ENCODE assay signal across 40 mouse cellular contexts in genomic region chr3:36045086-36045485, GRCm38 (mm10). TPM values are rescaled to one million over a fixed set of nuclear protein-coding genes. Genes with fewer than 3 reads are reported as not detected.
"Had no signal": no experiment of that assay in that cellular context is flagged by ENCODE, and none has a peak within 500 bp of the region (broad histone marks: within the 10 kb centered on the region; RNA-seq: fewer than 3 reads in every experiment).

No protein-coding gene starts in this region.

- H3K36me3 ChIP-seq: heart, embryonic 13.5 days; heart, embryonic 15.5 days; hindbrain, embryonic 13.5 days; kidney, embryonic 15.5 days; limb, embryonic 13.5 days; limb, embryonic 15.5 days; liver, embryonic 12.5 days had no signal

- H3K9me3 ChIP-seq: heart, embryonic 13.5 days; heart, embryonic 15.5 days; hindbrain, embryonic 13.5 days; kidney, embryonic 15.5 days; limb, embryonic 13.5 days; limb, embryonic 15.5 days; liver, embryonic 12.5 days had no signal

- H3K9ac ChIP-seq: heart, embryonic 13.5 days; heart, embryonic 15.5 days; hindbrain, embryonic 13.5 days; kidney, embryonic 15.5 days; limb, embryonic 13.5 days; limb, embryonic 15.5 days; liver, embryonic 12.5 days; liver, embryonic 14.5 days had no signal

- H3K4me3 ChIP-seq: gastrocnemius, adult 2 months; heart, adult 2 months; heart, embryonic 13.5 days; heart, embryonic 15.5 days; hindbrain, embryonic 13.5 days; kidney, embryonic 15.5 days; limb, embryonic 13.5 days; limb, embryonic 15.5 days; liver, embryonic 12.5 days had no signal

- ATAC-seq: hindbrain, postnatal 0 days; intestine, embryonic 16.5 days; liver, embryonic 12.5 days had no signal

- H3K27me3 ChIP-seq: heart, embryonic 13.5 days; heart, embryonic 15.5 days; hindbrain, embryonic 13.5 days; kidney, embryonic 15.5 days; limb, embryonic 13.5 days; limb, embryonic 15.5 days had no signal

- H3K4me2 ChIP-seq: heart, embryonic 11.5 days; heart, embryonic 13.5 days; heart, embryonic 15.5 days; hindbrain, embryonic 13.5 days; kidney, embryonic 15.5 days; limb, embryonic 13.5 days; limb, embryonic 15.5 days; liver, embryonic 12.5 days had no signal

- H3K4me1 ChIP-seq: heart, embryonic 13.5 days; heart, embryonic 15.5 days; hindbrain, embryonic 13.5 days; kidney, embryonic 15.5 days; limb, embryonic 13.5 days; limb, embryonic 15.5 days; liver, embryonic 12.5 days had no signal

- DNase-seq: gastrocnemius, adult 2 months; gastrocnemius, postnatal 14 days; gastrocnemius, postnatal 36 days; heart, adult 11 months; heart, adult 2 months; heart, postnatal 14 days; heart, postnatal 36 days; kidney, adult 11 months; kidney, adult 2 months; kidney, adult 9 months; kidney, postnatal 14 days; kidney, postnatal 36 days; layer of hippocampus, adult 9-11 months; layer of hippocampus, postnatal 36 days; left cerebral cortex, postnatal 4 days had no signal

- H3K27ac ChIP-seq: gastrocnemius, adult 2 months; heart, adult 2 months; heart, embryonic 13.5 days; heart, embryonic 15.5 days; hindbrain, embryonic 13.5 days; hindbrain, postnatal 0 days; kidney, embryonic 15.5 days; kidney, postnatal 0 days; limb, embryonic 13.5 days; limb, embryonic 15.5 days; liver, embryonic 12.5 days; liver, embryonic 14.5 days had no signal

RNA-seq across cellular contexts. Expression of gene Ccdc144b, which starts 8.3 kb away (rescaled TPM):
- total RNA-seq: gastrocnemius, adult 2 months; gastrocnemius, postnatal 14 days; gastrocnemius, postnatal 36 days; heart, adult 2 months; heart, postnatal 14 days; heart, postnatal 36 days; hematopoietic stem cell, adult 5-6 weeks; hindbrain, postnatal 0 days; layer of hippocampus, adult 18-20 months; layer of hippocampus, adult 8-10 months; layer of hippocampus, postnatal 14 days; layer of hippocampus, postnatal 36 days; left cerebral cortex, adult 18-20 months; left cerebral cortex, adult 8-10 months; left cerebral cortex, postnatal 10 days; left cerebral cortex, postnatal 25 days; left cerebral cortex, postnatal 4 days had no signal
- polyA plus RNA-seq: hindbrain, embryonic 11.5 days; hindbrain, embryonic 13.5 days; hindbrain, postnatal 0 days; intestine, embryonic 14.5 days; intestine, embryonic 16.5 days; kidney, embryonic 15.5 days; kidney, postnatal 0 days; large intestine, adult 2 months; limb, embryonic 11.5 days; limb, embryonic 15.5 days; liver, embryonic 12.5 days; liver, embryonic 14.5 days; liver, embryonic 16.5 days had no signal
